Mouse (Mus musculus) CH12.LX (cell line): ENCODE data around the gene Prph. TPM values are rescaled to one million over a fixed set of nuclear protein-coding genes. Genes with fewer than 3 reads are reported as not detected.

ENCODE experiments used
- DNase-seq: peaks from one replicate; pipeline ENCODE4 v3.0.0-alpha.2; 2013; ENCODE audit errors: extremely low read depth
- H3K27ac ChIP-seq: 2 replicates; pipeline ENCODE4 v1.5.1; 2012; ENCODE audit warnings: low read depth, mild to moderate bottlenecking, control low read depth, moderate library complexity; ENCODE audit not compliant: insufficient read depth
- H3K27me3 ChIP-seq: replicated peaks from 2 replicates; pipeline ENCODE3; 2012; ENCODE audit warnings: inconsistent platforms
- H3K36me3 ChIP-seq, 2 experiments: replicated peaks in 1 of 2; 2 replicates each; pipeline versions ENCODE3 to v1.6.1; 2012; ENCODE audit warnings: inconsistent platforms in 1 of 2, low read length in 1 of 2, mild to moderate bottlenecking in 1 of 2, mixed read lengths in 1 of 2, moderate library complexity in 1 of 2; ENCODE audit not compliant: control insufficient read depth in 1 of 2, insufficient read depth in 1 of 2
- H3K4me1 ChIP-seq, 2 experiments: 2 replicates each; pipeline ENCODE4 v1.6.1; 2012; ENCODE audit warnings: inconsistent platforms in 1 of 2, moderate library complexity in 1 of 2; ENCODE audit not compliant: insufficient read depth in 2 of 2, control insufficient read depth in 1 of 2
- H3K4me2 ChIP-seq: 2 replicates; pipeline ENCODE4 v1.6.1; 2012; ENCODE audit warnings: low read depth, mild to moderate bottlenecking, control low read depth; ENCODE audit not compliant: poor library complexity, insufficient read depth, severe bottlenecking
- H3K4me3 ChIP-seq, 3 experiments: fragments of 150-350 bp in 1 of 3; sonication (generic) in 1 of 3; replicated peaks in 1 of 3; 2 replicates each; pipeline versions ENCODE3 to v1.5.1; 2011 to 2012; ENCODE audit warnings: low read depth in 2 of 3, low read length in 2 of 3, mild to moderate bottlenecking in 2 of 3, moderate library complexity in 2 of 3, control low read depth in 1 of 3, improper control_type of control experiment in 1 of 3, inconsistent platforms in 1 of 3, mixed read lengths in 1 of 3; ENCODE audit not compliant: poor library complexity in 1 of 3
- H3K79me2 ChIP-seq: replicated peaks from 2 replicates; pipeline ENCODE4 v1.6.1; 2012; ENCODE audit warnings: mild to moderate bottlenecking, moderate library complexity; ENCODE audit not compliant: control insufficient read depth, poor library complexity, insufficient read depth, severe bottlenecking; ENCODE audit errors: extremely low read depth
- H3K9ac ChIP-seq: 2 replicates; pipeline ENCODE4 v1.6.1; 2012; ENCODE audit warnings: low read depth, mild to moderate bottlenecking, control low read depth, moderate library complexity; ENCODE audit not compliant: insufficient read depth
- H3K9me3 ChIP-seq: replicated peaks from 2 replicates; pipeline ENCODE3; 2012; ENCODE audit warnings: low read length, inconsistent platforms, mixed read lengths
- JUN ChIP-seq: IDR thresholded peaks from 2 replicates; pipeline ENCODE4 v1.6.1; 2011; ENCODE audit warnings: low read depth, mild to moderate bottlenecking, low read length, improper control_type of control experiment, moderate library complexity; ENCODE audit not compliant: insufficient read depth
- MAFK ChIP-seq: IDR thresholded peaks from 2 replicates; pipeline ENCODE4 v1.6.1; 2011; ENCODE audit warnings: low read length, improper control_type of control experiment; ENCODE audit not compliant: insufficient replicate concordance
- dilution Hi-C: fragments of 300-500 bp; cut with MboI; formaldehyde crosslinking; loops from 2 replicates; pipeline ENCODE4 v1.14.3; 2020; ENCODE audit warnings: low sequenced_read_pairs; ENCODE audit not compliant: extremely low pct_unique_long_range_greater_than_20kb, extremely low pct_ligation_motif_present
- in situ Hi-C: fragments of 300-500 bp; cut with MboI; formaldehyde crosslinking; loops from 3 replicates; pipeline ENCODE4 v1.14.3; 2019; ENCODE audit warnings: low sequenced_read_pairs, low pct_ligation_motif_present, low pct_unique_long_range_greater_than_20kb, mixed read lengths
- polyA plus RNA-seq: library from polyadenylated mRNA; unstranded; fragments of >175 nt; gene quantifications from 2 replicates; pipeline ENCODE4 v1.2.1, GENCODE M21; 2012; ENCODE audit warnings: low read depth; ENCODE audit not compliant: insufficient read length
- total RNA-seq, 2 experiments: library from RNA; depleted of rRNA; stranded (reverse); fragments of 300-350 nt in 1 of 2; fragments of >200 nt in 1 of 2; gene quantifications; 2 replicates each; pipeline ENCODE4 v1.2.3; 2012 to 2014

Gene Prph
- total and polyA plus RNA-seq, 3 experiments = 0.12 TPM; not detected in 2

- no peak overlapping the region for H3K27ac ChIP-seq
- no peak overlapping the region for H3K4me3 ChIP-seq
- no peaks in the 10 kb centered on the region for H3K27me3 ChIP-seq
- no peaks in the 10 kb centered on the region for H3K79me2 ChIP-seq
- in situ Hi-C loops = no loop called here
- TF ChIP-seq MAFK (no peak), JUN (0 out of 2 replicates have a peak, but pooled peaks have one; percentile 25)
- TF ChIP-seq, all 38 proteins: peak for 1
- Histone ChIP-seq H3K36me3 (peaks cover 2 to 25% of the 10 kb centered on the region in 2 experiments), H3K9me3 (peaks cover 3% of the 10 kb centered on the region), H3K9ac (no peak overlapping the region), H3K4me1 (peaks cover 0 to 22% of the 10 kb centered on the region in 2 experiments; a peak in 2 of 4 replicates), H3K4me2 (no peak overlapping the region)
- no peak for DNase-seq
- dilution Hi-C loops = no loop called here
Measured at GRCm38 (mm10) chr15:99107866-99108265, 52.9 kb downstream of the Prph start.

Other genes with a start within 250 kb of the Prph start
- 0.04 TPM in 1 of 2 replicates, not detected in the other for gene Ddn, start 245.7 kb upstream of the Prph start, total RNA-seq (2012; rRNA removed)
- not detected in 2 replicates for gene Ddn, start 245.7 kb upstream of the Prph start, total RNA-seq (2014; rRNA removed)
- gene Ddn, start 245.7 kb upstream of the Prph start, polyA plus RNA-seq = 0.08 TPM in 1 of 2 replicates, not detected in the other
- gene Prkag1, start 223.7 kb upstream of the Prph start, total RNA-seq (2012; rRNA removed) = 49.4 and 63.2 TPM in 2 replicates
- 87.5 and 89.4 TPM in 2 replicates for gene Prkag1, start 223.7 kb upstream of the Prph start, total RNA-seq (2014; rRNA removed)
- gene Prkag1, start 223.7 kb upstream of the Prph start, polyA plus RNA-seq = 66.1 and 73.2 TPM in 2 replicates
- gene Kmt2d, start 184.0 kb upstream of the Prph start, total RNA-seq (2012; rRNA removed) = 14.1 and 15.6 TPM in 2 replicates
- 4.3 and 4.8 TPM in 2 replicates for gene Kmt2d, start 184.0 kb upstream of the Prph start, total RNA-seq (2014; rRNA removed)
- 22.7 TPM in 2 replicates for gene Kmt2d, start 184.0 kb upstream of the Prph start, polyA plus RNA-seq
- 11.1 and 13.9 TPM in 2 replicates for gene Rhebl1, start 160.6 kb upstream of the Prph start, total RNA-seq (2012; rRNA removed)
- 17.6 and 23.2 TPM in 2 replicates for gene Rhebl1, start 160.6 kb upstream of the Prph start, total RNA-seq (2014; rRNA removed)
- 23.3 and 25.1 TPM in 2 replicates for gene Rhebl1, start 160.6 kb upstream of the Prph start, polyA plus RNA-seq
- gene Dhh, start 156.6 kb upstream of the Prph start, total RNA-seq (2012; rRNA removed) = not detected in 2 replicates
- gene Dhh, start 156.6 kb upstream of the Prph start, total RNA-seq (2014; rRNA removed) = not detected in 2 replicates
- not detected in 2 replicates for gene Dhh, start 156.6 kb upstream of the Prph start, polyA plus RNA-seq
- 19.7 and 23.4 TPM in 2 replicates for gene Lmbr1l, start 136.9 kb upstream of the Prph start, total RNA-seq (2012; rRNA removed)
- gene Lmbr1l, start 136.9 kb upstream of the Prph start, total RNA-seq (2014; rRNA removed) = 27.5 and 30.4 TPM in 2 replicates
- gene Lmbr1l, start 136.9 kb upstream of the Prph start, polyA plus RNA-seq = 22.4 and 27.9 TPM in 2 replicates
- 1,149 and 1,670 TPM in 2 replicates for gene Tuba1b, start 120.6 kb upstream of the Prph start, total RNA-seq (2012; rRNA removed)
- 2,803 and 2,960 TPM in 2 replicates for gene Tuba1b, start 120.6 kb upstream of the Prph start, total RNA-seq (2014; rRNA removed)
- gene Tuba1b, start 120.6 kb upstream of the Prph start, polyA plus RNA-seq = 2,789 and 2,851 TPM in 2 replicates
- gene Gm49450, start 101.6 kb upstream of the Prph start, total RNA-seq (2012; rRNA removed) = 0.38 TPM in 1 of 2 replicates, not detected in the other
- 0.81 and 4.7 TPM in 2 replicates for gene Gm49450, start 101.6 kb upstream of the Prph start, total RNA-seq (2014; rRNA removed)
- 125 TPM in 1 of 2 replicates, not detected in the other for gene Gm49450, start 101.6 kb upstream of the Prph start, polyA plus RNA-seq
- gene Tuba1a, start 101.5 kb upstream of the Prph start, total RNA-seq (2012; rRNA removed) = 153 and 181 TPM in 2 replicates
- gene Tuba1a, start 101.5 kb upstream of the Prph start, total RNA-seq (2014; rRNA removed) = 438 and 533 TPM in 2 replicates
- 254 and 283 TPM in 2 replicates for gene Tuba1a, start 101.5 kb upstream of the Prph start, polyA plus RNA-seq
- 178 and 229 TPM in 2 replicates for gene Tuba1c, start 25.3 kb upstream of the Prph start, total RNA-seq (2012; rRNA removed)
- gene Tuba1c, start 25.3 kb upstream of the Prph start, total RNA-seq (2014; rRNA removed) = 359 and 390 TPM in 2 replicates
- 183 and 220 TPM in 2 replicates for gene Tuba1c, start 25.3 kb upstream of the Prph start, polyA plus RNA-seq
- gene Troap, start 19.4 kb downstream of the Prph start, total RNA-seq (2012; rRNA removed) = 17.8 and 25.0 TPM in 2 replicates
- gene Troap, start 19.4 kb downstream of the Prph start, total RNA-seq (2014; rRNA removed) = 19.2 and 20.2 TPM in 2 replicates
- 61.0 and 74.2 TPM in 2 replicates for gene Troap, start 19.4 kb downstream of the Prph start, polyA plus RNA-seq
- 0.08 TPM in 1 of 2 replicates, not detected in the other for gene C1ql4, start 32.6 kb downstream of the Prph start, total RNA-seq (2012; rRNA removed)
- not detected in 2 replicates for gene C1ql4, start 32.6 kb downstream of the Prph start, total RNA-seq (2014; rRNA removed)
- not detected in 2 replicates for gene C1ql4, start 32.6 kb downstream of the Prph start, polyA plus RNA-seq
- 10.0 and 10.6 TPM in 2 replicates for gene Dnajc22, start 38.0 kb downstream of the Prph start, total RNA-seq (2012; rRNA removed)
- 20.4 and 24.2 TPM in 2 replicates for gene Dnajc22, start 38.0 kb downstream of the Prph start, total RNA-seq (2014; rRNA removed)
- gene Dnajc22, start 38.0 kb downstream of the Prph start, polyA plus RNA-seq = 12.4 and 14.5 TPM in 2 replicates
- gene Spats2, start 70.7 kb downstream of the Prph start, total RNA-seq (2012; rRNA removed) = 26.5 and 27.1 TPM in 2 replicates
- 68.3 and 81.0 TPM in 2 replicates for gene Spats2, start 70.7 kb downstream of the Prph start, total RNA-seq (2014; rRNA removed)
- 79.5 and 81.0 TPM in 2 replicates for gene Spats2, start 70.7 kb downstream of the Prph start, polyA plus RNA-seq
- gene Kcnh3, start 169.7 kb downstream of the Prph start, total RNA-seq (2012; rRNA removed) = not detected in 2 replicates
- not detected in 2 replicates for gene Kcnh3, start 169.7 kb downstream of the Prph start, total RNA-seq (2014; rRNA removed)
- gene Kcnh3, start 169.7 kb downstream of the Prph start, polyA plus RNA-seq = not detected in 2 replicates
- 83.7 and 85.1 TPM in 2 replicates for gene Mcrs1, start 196.8 kb downstream of the Prph start, total RNA-seq (2012; rRNA removed)
- gene Mcrs1, start 196.8 kb downstream of the Prph start, total RNA-seq (2014; rRNA removed) = 94.5 and 105 TPM in 2 replicates
- 73.4 and 75.9 TPM in 2 replicates for gene Mcrs1, start 196.8 kb downstream of the Prph start, polyA plus RNA-seq
- 18.8 and 27.9 TPM in 2 replicates for gene Prpf40b, start 239.9 kb downstream of the Prph start, total RNA-seq (2012; rRNA removed)
- gene Prpf40b, start 239.9 kb downstream of the Prph start, total RNA-seq (2014; rRNA removed) = 11.7 and 14.3 TPM in 2 replicates
- gene Prpf40b, start 239.9 kb downstream of the Prph start, polyA plus RNA-seq = 31.6 and 31.8 TPM in 2 replicates
- 0.04 TPM in 1 of 2 replicates, not detected in the other for gene Fam186b, start 240.7 kb downstream of the Prph start, total RNA-seq (2012; rRNA removed)
- gene Fam186b, start 240.7 kb downstream of the Prph start, total RNA-seq (2014; rRNA removed) = not detected in 2 replicates
- gene Fam186b, start 240.7 kb downstream of the Prph start, polyA plus RNA-seq = 0.11 TPM in 1 of 2 replicates, not detected in the other